Mouse (Mus musculus) thymus, postnatal 14 days (tissue): ENCODE measurements around the gene Cul9.
"Not testable (repeated sequence)": the region's sequence is repeated elsewhere in the genome, so short reads cannot be mapped to it uniquely, and the experiment has no call there.

Experiments used
- DNase-seq: peaks from one replicate; pipeline ENCODE4 v3.0.0; 2021

The Cul9 gene

GRCm38 (mm10) chr17:46545813-46546564 lies at the start of gene Cul9:
Gene Cul9 (minus strand): TSS chr17:46546388.
- peak; percentile 48 for DNase-seq

GRCm38 (mm10) chr17:46595336-46595735 lies 49.1 kb upstream of the Cul9 start:
- DNase-seq, result no peak

- no peak for DNase-seq
These were observed 48.4 kb upstream of the Cul9 start for GRCm38 (mm10) chr17:46594606-46595005.

GRCm38 (mm10) chr17:46593124-46593523 lies 46.9 kb upstream of the Cul9 start:
- no peak for DNase-seq

- DNase-seq, result no peak
These were observed 45.2 kb upstream of the Cul9 start for GRCm38 (mm10) chr17:46591406-46591805.

GRCm38 (mm10) chr17:46590439-46590838 lies 44.3 kb upstream of the Cul9 start:
- DNase-seq, result no peak

GRCm38 (mm10) chr17:46589635-46590314 lies 43.6 kb upstream of the Cul9 start:
- DNase-seq, result no peak

GRCm38 (mm10) chr17:46588913-46589312 lies 42.7 kb upstream of the Cul9 start:
- DNase-seq, result no peak

- peak; percentile 16 for DNase-seq
These were observed 42.0 kb upstream of the Cul9 start for GRCm38 (mm10) chr17:46588173-46588572.

- DNase-seq, result no peak
These were observed 40.1 kb upstream of the Cul9 start for GRCm38 (mm10) chr17:46586327-46586726.

GRCm38 (mm10) chr17:46578650-46579049 lies 32.5 kb upstream of the Cul9 start:
- no peak for DNase-seq

- DNase-seq, result peak; percentile 63
These were observed 29.9 kb upstream of the Cul9 start for GRCm38 (mm10) chr17:46576070-46576469.

GRCm38 (mm10) chr17:46574535-46574934 lies 28.3 kb upstream of the Cul9 start:
- DNase-seq, result no peak

- DNase-seq, result no peak
These were observed 24.8 kb upstream of the Cul9 start for GRCm38 (mm10) chr17:46571005-46571404.

- no peak for DNase-seq
These were observed 13.0 kb upstream of the Cul9 start for GRCm38 (mm10) chr17:46559146-46559545.

- DNase-seq, result no peak
These were observed 12.0 kb upstream of the Cul9 start for GRCm38 (mm10) chr17:46558151-46558550.

- DNase-seq, result not testable (repeated sequence)
These were observed 11.1 kb upstream of the Cul9 start for GRCm38 (mm10) chr17:46557321-46557720.

GRCm38 (mm10) chr17:46556584-46556945 lies 10.4 kb upstream of the Cul9 start:
- peak; percentile 69 for DNase-seq

- DNase-seq, result peak; percentile 97
These were observed 9.7 kb upstream of the Cul9 start, which contains the start of gene Srf for GRCm38 (mm10) chr17:46555673-46556583. Gene Srf (minus strand): TSS chr17:46556175.

- peak; percentile 63 for DNase-seq
These were observed 8.9 kb upstream of the Cul9 start for GRCm38 (mm10) chr17:46554977-46555672.

GRCm38 (mm10) chr17:46554646-46554976 lies 8.4 kb upstream of the Cul9 start:
- no peak for DNase-seq

- no peak for DNase-seq
These were observed 7.7 kb upstream of the Cul9 start for GRCm38 (mm10) chr17:46553926-46554325.

- DNase-seq, result no peak
These were observed 7.3 kb upstream of the Cul9 start for GRCm38 (mm10) chr17:46553469-46553868.
